Mouse (Mus musculus) embryonic facial prominence, embryonic 11.5 days (tissue): Measurements from ENCODE around the gene Bcl7a. TPM values are rescaled to one million over a fixed set of nuclear protein-coding genes. Genes with fewer than 3 reads are reported as not detected.

Experiments
- ATAC-seq: fragments of 200-750 bp; cut with Nextera tagmentation; replicated peaks from 2 replicates; pipeline ENCODE4 v1.8.0; 2017; ENCODE audit warnings: low read depth; ENCODE audit not compliant: insufficient number of reproducible peaks, low FRiP score, low TSS enrichment
- DNase-seq: peaks from one replicate; pipeline ENCODE4 v3.0.0-alpha.2; 2015; ENCODE audit warnings: low spot score
- H3K27ac ChIP-seq: fragments of 300-500 bp; sonication (generic); replicated peaks from 2 replicates; pipeline ENCODE4 v1.5.1; 2014; ENCODE audit warnings: mild to moderate bottlenecking, low read depth, low read length, control low read depth
- H3K27me3 ChIP-seq: fragments of 300-500 bp; sonication (generic); 2 replicates; pipeline ENCODE4 v1.6.1; 2014; ENCODE audit warnings: mild to moderate bottlenecking, low read length, moderate library complexity, mixed read lengths; ENCODE audit not compliant: control insufficient read depth, insufficient read depth
- H3K36me3 ChIP-seq: fragments of 300-500 bp; sonication (generic); replicated peaks from 2 replicates; pipeline ENCODE4 v1.6.1; 2014; ENCODE audit warnings: low read depth, mild to moderate bottlenecking, low read length, moderate library complexity, mixed read lengths; ENCODE audit not compliant: control insufficient read depth, insufficient read depth
- H3K4me1 ChIP-seq: fragments of 300-500 bp; sonication (generic); 2 replicates; pipeline ENCODE4 v1.6.1; 2014; ENCODE audit warnings: low read length, mixed read lengths; ENCODE audit not compliant: control insufficient read depth, insufficient read depth
- H3K4me2 ChIP-seq: fragments of 300-500 bp; sonication (generic); 2 replicates; pipeline ENCODE4 v1.6.1; 2014; ENCODE audit warnings: low read depth, mild to moderate bottlenecking, control low read depth, low read length, moderate library complexity
- H3K4me3 ChIP-seq: fragments of 300-500 bp; sonication (generic); 2 replicates; pipeline ENCODE4 v1.5.1; 2014; ENCODE audit warnings: low read depth, low read length, control low read depth
- H3K9ac ChIP-seq: fragments of 300-500 bp; sonication (generic); replicated peaks from 2 replicates; pipeline ENCODE4 v1.6.1; 2014; ENCODE audit warnings: mild to moderate bottlenecking, control low read depth, low read length
- H3K9me3 ChIP-seq: fragments of 300-500 bp; sonication (generic); replicated peaks from 2 replicates; pipeline ENCODE4 v1.6.1; 2016; ENCODE audit warnings: mild to moderate bottlenecking, low read length, inconsistent platforms, mixed read lengths; ENCODE audit not compliant: control insufficient read depth
- WGBS: fragments of 180-500 bp; shearing (Covaris S2); extraction: QIAGEN DNeasy Blood & Tissue Kit; methylation state at CpG from one replicate; pipeline ENCODE4 v1.1.7; 2014; 5-methylcytosine and 5-hydroxymethylcytosine counted together
- polyA plus RNA-seq: library from polyadenylated mRNA; unstranded; fragments of >200 nt; fragmentation: Nextera tagmentation; extraction: Ambion mirVana; gene quantifications from 2 replicates; pipeline ENCODE4 v1.2.1, GENCODE M21; 2014

Bcl7a gene
- polyA plus RNA-seq: 39.0 and 39.5 TPM in 2 replicates

DNA sequence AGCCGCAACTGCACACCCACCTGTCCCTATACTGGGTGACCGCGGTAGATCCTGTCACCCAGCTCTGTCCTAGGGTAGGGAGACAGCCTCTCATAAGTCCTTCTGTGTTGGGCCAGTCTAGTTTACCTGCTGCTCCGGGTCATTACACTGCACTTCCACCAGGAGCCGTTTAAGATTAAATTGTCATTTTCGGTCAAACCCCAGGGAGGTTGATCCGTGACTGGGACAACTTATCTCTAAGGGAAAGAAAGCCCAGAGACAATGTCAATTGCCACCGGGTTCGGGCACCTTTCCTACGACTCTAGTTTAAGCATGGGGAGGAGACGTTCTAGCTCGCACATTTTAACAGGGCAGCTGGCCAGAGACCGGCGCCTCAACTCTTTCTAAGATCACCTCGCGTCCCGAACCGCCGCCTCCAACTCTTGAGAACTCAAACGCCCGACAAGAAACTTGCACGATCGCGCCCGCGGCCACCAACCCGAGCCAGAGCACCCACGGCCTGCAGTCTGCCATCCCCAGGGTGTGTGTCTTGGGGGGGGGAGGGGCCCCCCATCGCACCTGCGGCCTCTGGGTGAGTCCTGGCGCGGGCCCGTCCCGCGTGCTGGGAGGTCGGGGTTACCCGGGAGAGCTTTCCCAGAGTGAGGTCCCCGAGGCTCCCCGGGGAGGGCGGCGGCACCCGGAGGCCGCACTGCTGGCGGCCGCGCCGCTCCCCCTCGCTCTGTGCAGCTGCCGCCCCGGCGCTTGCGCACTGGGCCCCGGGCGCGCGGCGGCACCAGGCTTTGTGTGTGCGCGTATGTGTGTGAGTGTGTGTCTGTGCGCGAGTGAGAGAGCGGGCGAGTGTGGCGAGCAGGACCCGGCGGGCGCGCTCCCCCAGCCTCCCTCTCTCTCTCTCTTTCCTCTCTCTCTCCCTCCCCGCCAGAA, at the start of gene Bcl7a:
Gene Bcl7a, plus strand, starts transcription at position 128 of the 921 bp plus-strand sequence.
- WGBS: 1% methylated on average over 69 of the region's 69 CpGs
- Histone ChIP-seq H3K36me3 (no peaks in the 10 kb centered on the region), H3K9me3 (no peaks in the 10 kb centered on the region), H3K9ac (peak within 1 kb of the TSS; percentile 99), H3K4me3 (peak within 1 kb of the TSS; percentile 97), H3K27me3 (no peaks in the 10 kb centered on the region), H3K27ac (peak within 1 kb of the TSS; percentile 99), H3K4me2 (peak within 1 kb of the TSS; percentile 90), H3K4me1 (peaks cover 6% of the 10 kb centered on the region; the same call in 1 of the 2 replicates)
- ATAC-seq: peak; percentile 75
- peak; percentile 93 for DNase-seq

DNA sequence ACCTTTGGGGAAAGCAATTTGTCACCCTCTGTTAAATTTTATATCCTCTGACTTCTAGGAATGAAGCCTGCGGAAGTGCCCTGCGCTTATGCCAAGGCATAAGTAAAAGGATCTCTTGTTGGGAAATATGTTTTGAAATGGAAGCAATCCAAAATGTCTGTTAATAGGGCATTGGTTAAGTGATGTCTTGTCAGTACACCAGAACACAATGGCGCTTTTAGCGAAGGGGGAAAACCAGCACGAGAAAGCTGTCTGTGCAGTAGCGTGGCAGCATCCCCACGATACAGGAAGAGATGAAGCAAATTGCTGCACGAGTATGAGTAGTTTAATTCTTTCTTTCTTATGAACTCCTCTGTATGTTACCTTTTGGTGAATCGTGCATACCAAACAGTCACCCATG, 49.0 kb upstream of the Bcl7a start:
- H3K9ac ChIP-seq: no peak overlapping the region
- no peak for ATAC-seq
- DNase-seq: no peak
- WGBS: 90% methylated on average over 9 of the region's 9 CpGs
- no peak overlapping the region for H3K4me2 ChIP-seq
- no peak overlapping the region for H3K27ac ChIP-seq
- no peaks in the 10 kb centered on the region for H3K27me3 ChIP-seq
- H3K4me3 ChIP-seq: no peak overlapping the region
- no peaks in the 10 kb centered on the region for H3K9me3 ChIP-seq
- no peaks in the 10 kb centered on the region for H3K36me3 ChIP-seq
- no peaks in the 10 kb centered on the region for H3K4me1 ChIP-seq

DNA sequence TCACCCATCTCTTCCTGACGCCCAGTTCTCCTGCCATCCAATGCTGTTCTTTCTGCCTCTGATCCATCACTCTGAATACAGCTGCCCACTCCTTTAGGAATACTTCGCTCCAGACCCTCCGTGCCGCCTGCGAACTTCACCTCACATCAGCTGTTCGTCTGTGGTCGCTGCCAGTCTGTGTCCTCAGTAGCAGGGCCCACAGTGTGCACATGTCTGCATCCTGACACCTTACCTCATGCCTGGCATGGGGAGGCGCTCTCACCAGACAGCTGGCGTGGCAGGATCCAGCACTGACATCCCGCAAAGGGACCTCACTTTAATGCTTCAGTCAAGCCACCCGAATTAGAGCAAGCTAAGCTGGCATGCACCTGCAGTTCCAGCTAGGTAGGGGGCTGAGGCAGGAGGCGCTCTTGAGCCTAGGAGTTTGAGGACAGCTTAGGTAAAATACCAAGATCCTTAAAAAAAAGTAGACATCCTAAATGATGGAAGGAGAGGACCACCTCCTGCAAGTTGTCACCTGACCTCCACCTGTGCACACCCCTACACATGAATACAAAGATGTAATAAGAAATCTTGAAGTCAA, 47.3 kb upstream of the Bcl7a start:
- ATAC-seq: no peak
- 66% methylated on average over 12 of the region's 12 CpGs for WGBS

DNA sequence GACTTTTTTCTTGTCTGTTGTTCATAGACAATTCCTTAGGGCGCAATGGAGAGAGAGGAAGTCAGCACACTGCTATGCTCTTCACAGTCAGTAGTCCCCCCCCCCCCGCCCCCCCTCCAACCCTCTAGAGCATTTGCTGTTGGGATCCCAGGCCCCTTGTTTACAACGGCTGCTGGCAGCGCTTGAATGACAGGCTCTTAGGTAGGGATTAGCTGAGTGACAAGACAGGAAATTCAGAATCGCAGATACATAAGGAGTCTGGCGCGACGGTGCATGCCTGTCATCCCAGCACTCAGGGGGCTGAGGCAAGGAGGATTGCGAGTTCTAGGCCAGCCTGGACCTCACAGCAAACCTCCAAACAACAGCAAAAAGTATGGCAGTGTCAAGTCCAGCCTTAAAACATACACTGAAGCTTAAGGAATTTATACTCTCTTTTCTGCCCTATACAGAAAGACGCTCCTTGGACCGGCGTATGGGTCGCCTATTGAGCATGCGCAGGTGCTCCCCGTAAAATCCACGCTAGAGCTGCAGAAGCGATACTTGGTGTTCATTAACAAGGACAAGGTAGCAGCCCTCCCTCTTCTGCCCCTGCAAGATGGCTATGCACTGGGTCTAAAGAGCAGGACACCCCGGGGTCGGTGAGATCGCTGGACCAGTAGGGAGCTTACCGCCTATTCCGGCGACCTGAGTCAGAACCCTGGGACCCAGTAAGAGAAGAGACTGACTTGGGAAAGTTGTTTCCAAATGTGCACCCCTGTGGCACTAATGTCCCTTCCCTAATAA, 46.5 kb upstream of the Bcl7a start:
- Histone ChIP-seq H3K27me3 (no peaks in the 10 kb centered on the region), H3K9ac (no peak overlapping the region), H3K4me1 (no peaks in the 10 kb centered on the region; the same call in 1 of the 2 replicates), H3K4me3 (no peak overlapping the region), H3K27ac (no peak overlapping the region), H3K36me3 (no peaks in the 10 kb centered on the region), H3K9me3 (no peaks in the 10 kb centered on the region), H3K4me2 (no peak overlapping the region)
- DNase-seq (no peak), ATAC-seq (no peak)
- 61% methylated on average over 22 of the region's 23 CpGs for WGBS

More for the DNA sequence above, 47.3 kb upstream of the Bcl7a start:
- Histone ChIP-seq H3K27ac (no peak overlapping the region), H3K4me3 (no peak overlapping the region), H3K9me3 (no peaks in the 10 kb centered on the region), H3K4me2 (no peak overlapping the region), H3K4me1 (no peaks in the 10 kb centered on the region), H3K9ac (no peak overlapping the region), H3K27me3 (no peaks in the 10 kb centered on the region), H3K36me3 (no peaks in the 10 kb centered on the region)
- DNase-seq: peak; percentile 48

DNA sequence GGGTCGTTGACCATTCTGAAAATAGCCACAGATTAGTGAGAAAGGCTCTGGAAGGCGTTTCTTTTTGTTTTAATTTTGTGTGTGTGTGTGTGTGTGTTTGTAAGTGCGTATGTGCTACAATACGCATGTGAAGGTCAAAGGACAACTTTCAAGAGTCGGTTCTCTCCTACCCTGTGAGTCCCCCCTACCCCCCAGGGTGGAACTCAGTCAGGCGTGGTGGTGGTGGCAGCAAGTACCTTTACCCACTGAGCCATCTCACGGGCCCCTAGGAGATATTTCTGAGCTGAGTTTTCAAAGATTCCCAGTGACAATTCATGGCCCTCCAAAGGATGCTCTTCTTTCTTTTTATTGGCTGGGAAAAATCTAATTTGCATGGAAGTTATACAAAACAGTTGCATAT, 45.8 kb upstream of the Bcl7a start:
- H3K9me3 ChIP-seq: no peaks in the 10 kb centered on the region
- no peak for DNase-seq
- H3K4me1 ChIP-seq: no peaks in the 10 kb centered on the region; the same call in 1 of the 2 replicates
- no peak overlapping the region for H3K4me2 ChIP-seq
- WGBS: 83% methylated on average over 7 of the region's 7 CpGs
- H3K27ac ChIP-seq: no peak overlapping the region
- ATAC-seq: no peak
- H3K36me3 ChIP-seq: no peaks in the 10 kb centered on the region
- H3K4me3 ChIP-seq: no peak overlapping the region
- H3K9ac ChIP-seq: no peak overlapping the region
- no peaks in the 10 kb centered on the region for H3K27me3 ChIP-seq

DNA sequence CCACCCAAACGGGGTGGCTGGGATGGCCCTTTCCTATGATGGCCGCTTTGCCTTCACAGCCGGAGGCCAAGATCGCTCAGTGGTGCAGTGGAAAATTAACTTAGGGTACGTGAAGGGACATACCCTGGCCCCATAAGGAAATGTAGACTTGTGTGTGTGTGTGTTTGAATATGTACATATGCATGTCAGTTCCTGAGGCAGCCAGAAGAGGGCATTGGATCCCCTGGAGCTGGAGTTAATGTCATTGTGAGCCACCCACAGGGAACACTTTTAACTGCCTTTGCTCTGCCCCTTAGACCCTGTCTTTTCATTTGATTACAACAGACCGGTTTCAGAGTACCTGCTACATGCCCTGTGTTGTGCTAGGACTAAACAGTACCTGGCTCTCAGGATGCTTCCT, 45.1 kb upstream of the Bcl7a start:
- no peak for DNase-seq
- Histone ChIP-seq H3K27ac (no peak overlapping the region), H3K9ac (no peak overlapping the region), H3K27me3 (no peaks in the 10 kb centered on the region), H3K36me3 (no peaks in the 10 kb centered on the region), H3K4me3 (no peak overlapping the region), H3K4me2 (no peak overlapping the region), H3K9me3 (no peaks in the 10 kb centered on the region), H3K4me1 (no peaks in the 10 kb centered on the region; the same call in 1 of the 2 replicates)
- ATAC-seq: no peak
- 93% methylated on average over 6 of the region's 6 CpGs for WGBS

DNA sequence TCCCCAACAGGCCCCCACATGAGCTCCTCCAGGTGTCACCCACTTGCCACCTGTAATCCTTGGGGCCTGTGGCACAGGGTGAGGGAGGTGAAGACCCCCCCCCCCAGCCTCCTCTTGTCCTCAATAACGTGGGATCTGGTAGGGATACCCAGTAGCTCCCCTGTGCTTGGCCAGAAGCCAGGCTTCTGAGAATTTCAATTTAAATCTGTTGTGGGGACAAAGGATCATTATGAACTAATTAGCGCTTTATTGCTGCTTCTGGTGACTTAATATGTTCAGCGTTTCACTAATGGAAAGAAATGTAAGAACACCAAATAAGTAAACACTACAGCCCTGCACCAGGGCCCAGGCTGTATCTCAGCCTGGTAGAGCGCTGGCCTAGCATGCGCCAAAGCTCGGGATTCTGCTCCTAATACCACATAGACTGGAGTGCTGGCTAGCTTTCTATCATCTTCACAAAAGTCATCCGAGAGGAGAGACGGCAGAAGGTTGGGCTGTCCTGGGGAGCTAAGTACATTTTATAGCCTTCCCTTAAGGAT, 43.1 kb upstream of the Bcl7a start:
- no peak for ATAC-seq
- WGBS: 74% methylated on average over 8 of the region's 8 CpGs
- Histone ChIP-seq H3K27ac (no peak overlapping the region), H3K4me3 (no peak overlapping the region), H3K36me3 (no peaks in the 10 kb centered on the region), H3K4me2 (no peak overlapping the region), H3K27me3 (no peaks in the 10 kb centered on the region), H3K9me3 (no peaks in the 10 kb centered on the region), H3K4me1 (no peaks in the 10 kb centered on the region; the same call in 1 of the 2 replicates), H3K9ac (no peak overlapping the region; the same call in 1 of the 2 replicates)
- no peak for DNase-seq
